Comparison of ENCODE assay signal across 27 mouse cellular contexts in genomic region chr1:166010106-166010505, GRCm38 (mm10).
"Had no signal": no experiment of that assay in that cellular context is flagged by ENCODE, and none has a peak within 500 bp of the region (broad histone marks: within the 10 kb centered on the region; RNA-seq: fewer than 3 reads in every experiment).

No protein-coding gene starts in this region.

- H3K4me3 ChIP-seq: gastrocnemius, adult 2 months; heart, adult 2 months; heart, embryonic 10.5 days; heart, embryonic 12.5 days; hindbrain, embryonic 10.5 days; hindbrain, embryonic 12.5 days; intestine, embryonic 15.5 days; layer of hippocampus, adult 2 months; left cerebral cortex, adult 2 months; limb, embryonic 10.5 days; limb, embryonic 12.5 days; liver, embryonic 13.5 days; liver, embryonic 15.5 days had no signal

- H3K36me3 ChIP-seq: heart, embryonic 10.5 days; heart, embryonic 12.5 days; hindbrain, embryonic 10.5 days; hindbrain, embryonic 12.5 days; intestine, embryonic 15.5 days; limb, embryonic 10.5 days; limb, embryonic 12.5 days; liver, embryonic 13.5 days; liver, embryonic 15.5 days had no signal

- DNase-seq: gastrocnemius, adult 2 months; gastrocnemius, postnatal 14 days; gastrocnemius, postnatal 36 days; heart, adult 2 months; heart, postnatal 10 days; heart, postnatal 4 days; kidney, adult 18-20 months; kidney, adult 8-10 months; kidney, postnatal 10 days; kidney, postnatal 25 days; kidney, postnatal 4 days; liver; liver, embryonic 13.5 days had no signal

- H3K4me2 ChIP-seq: heart, embryonic 12.5 days; hindbrain, embryonic 12.5 days; hindbrain, embryonic 14.5 days; intestine, embryonic 15.5 days; limb, embryonic 12.5 days; liver, embryonic 11.5 days; liver, embryonic 13.5 days; liver, embryonic 15.5 days had no signal

- ATAC-seq: hindbrain, embryonic 16.5 days; intestine, embryonic 15.5 days; intestine, postnatal 0 days had no signal

- H3K27ac ChIP-seq: gastrocnemius, adult 2 months; heart, adult 2 months; heart, embryonic 10.5 days; hindbrain, embryonic 10.5 days; hindbrain, embryonic 12.5 days; hindbrain, embryonic 14.5 days; intestine, embryonic 15.5 days; layer of hippocampus, adult 2 months; left cerebral cortex, adult 2 months; limb, embryonic 10.5 days; limb, embryonic 12.5 days; liver, embryonic 13.5 days; liver, embryonic 15.5 days had no signal

- H3K9me3 ChIP-seq: heart, embryonic 10.5 days; heart, embryonic 12.5 days; hindbrain, embryonic 10.5 days; hindbrain, embryonic 12.5 days; intestine, embryonic 15.5 days; limb, embryonic 10.5 days; limb, embryonic 12.5 days; liver, embryonic 13.5 days; liver, embryonic 15.5 days had no signal

- H3K9ac ChIP-seq: heart, embryonic 12.5 days; hindbrain, embryonic 12.5 days; hindbrain, embryonic 14.5 days; intestine, embryonic 15.5 days; limb, embryonic 12.5 days; liver, embryonic 13.5 days; liver, embryonic 15.5 days had no signal

- H3K4me1 ChIP-seq: heart, embryonic 10.5 days; heart, embryonic 12.5 days; hindbrain, embryonic 12.5 days; intestine, embryonic 15.5 days; limb, embryonic 10.5 days; limb, embryonic 12.5 days had no signal

- H3K27me3 ChIP-seq: heart, embryonic 12.5 days; hindbrain, embryonic 12.5 days; intestine, embryonic 15.5 days; limb, embryonic 12.5 days; liver, embryonic 13.5 days; liver, embryonic 15.5 days had no signal
